Mouse (Mus musculus) heart, postnatal 36 days (tissue): Measurements from ENCODE around the gene Rhox2b. TPM values are rescaled to one million over a fixed set of nuclear protein-coding genes. Genes with fewer than 3 reads are reported as not detected.
"Not testable (repeated sequence)": the region's sequence is repeated elsewhere in the genome, so short reads cannot be mapped to it uniquely, and the experiment has no call there.

ENCODE experiments used
- DNase-seq, 2 experiments: peaks; one replicate each; pipeline ENCODE4 v3.0.0; 2021 to 2022
- intact Hi-C: fragments of 180-260 bp; cut with DNase I; formaldehyde crosslinking; loops from one replicate; pipeline ENCODE4 v1.15.1; 2025
- total RNA-seq, 2 experiments: library from RNA; stranded (reverse); gene quantifications; 2 replicates each; pipeline ENCODE4 v1.2.3; 2021

Rhox2b gene
- total RNA-seq = not detected

GRCm38 (mm10) chrX:37411767-37412166, at the start of gene Rhox2b:
Gene Rhox2b, plus strand, starts transcription at chrX:37412067.
- intact Hi-C loops = not testable (repeated sequence)

GRCm38 (mm10) chrX:37379728-37380127, 32.1 kb upstream of the Rhox2b start, which contains the start of gene Rhox3a2:
Gene Rhox3a2, plus strand, starts transcription at chrX:37380028.
- intact Hi-C loops, DNase-seq: not testable (repeated sequence)

More at GRCm38 (mm10) chrX:37411767-37412166, at the start of gene Rhox2b:
- not testable (repeated sequence) for DNase-seq

GRCm38 (mm10) chrX:37390548-37390947, 21.3 kb upstream of the Rhox2b start, which contains the start of gene Rhox4a2:
Gene Rhox4a2, plus strand, starts transcription at chrX:37390848.
- intact Hi-C loops, DNase-seq: not testable (repeated sequence)

- DNase-seq, intact Hi-C loops: not testable (repeated sequence)
These were observed 20.3 kb downstream of the Rhox2b start, which contains the start of gene Rhox4b for GRCm38 (mm10) chrX:37432194-37432593. Gene Rhox4b, plus strand, starts transcription at chrX:37432494.

- DNase-seq, intact Hi-C loops: not testable (repeated sequence)
These were observed 41.5 kb downstream of the Rhox2b start, which contains the start of gene Rhox2c for GRCm38 (mm10) chrX:37453380-37453779. Gene Rhox2c, plus strand, starts transcription at chrX:37453680.

- DNase-seq, intact Hi-C loops: not testable (repeated sequence)
These were observed 46.4 kb downstream of the Rhox2b start, which contains the start of gene Rhox3c for GRCm38 (mm10) chrX:37458285-37458684. Gene Rhox3c, plus strand, starts transcription at chrX:37458585.

Other genes with a start within 250 kb of the Rhox2b start
- gene Akap14, start 243.2 kb upstream of the Rhox2b start, total RNA-seq = not detected
- 100 to 1,000 TPM; 905 to 914 TPM for gene Ndufa1, start 220.9 kb upstream of the Rhox2b start, total RNA-seq
- 1 to 10 TPM; 2.1 to 2.6 TPM for gene Rnf113a1, start 220.8 kb upstream of the Rhox2b start, total RNA-seq
- not detected for gene Gm9, start 201.0 kb upstream of the Rhox2b start, total RNA-seq
- gene Rhox1, start 189.8 kb upstream of the Rhox2b start, total RNA-seq = not detected
- not detected for gene Rhox2a, start 167.1 kb upstream of the Rhox2b start, total RNA-seq
- gene Rhox3a, start 162.1 kb upstream of the Rhox2b start, total RNA-seq = not detected
- gene Rhox4a, start 146.7 kb upstream of the Rhox2b start, total RNA-seq = not detected
- not detected for gene Rhox3a2, start 32.0 kb upstream of the Rhox2b start, total RNA-seq
- not detected for gene Rhox4a2, start 21.2 kb upstream of the Rhox2b start, total RNA-seq
- gene Rhox4b, start 20.4 kb downstream of the Rhox2b start, total RNA-seq = not detected
- not detected for gene Rhox2c, start 41.6 kb downstream of the Rhox2b start, total RNA-seq
- not detected for gene Rhox3c, start 46.5 kb downstream of the Rhox2b start, total RNA-seq
- gene Rhox4c, start 68.3 kb downstream of the Rhox2b start, total RNA-seq = not detected
- gene Rhox2d, start 81.4 kb downstream of the Rhox2b start, total RNA-seq = not detected
- gene Rhox4d, start 102.3 kb downstream of the Rhox2b start, total RNA-seq = not detected
- not detected for gene Rhox2e, start 118.4 kb downstream of the Rhox2b start, total RNA-seq
- gene Rhox3e, start 130.0 kb downstream of the Rhox2b start, total RNA-seq = not detected
- not detected for gene Rhox4e, start 145.3 kb downstream of the Rhox2b start, total RNA-seq
- not detected for gene Rhox2f, start 159.3 kb downstream of the Rhox2b start, total RNA-seq
- gene Rhox3f, start 168.9 kb downstream of the Rhox2b start, total RNA-seq = not detected
- not detected for gene Rhox4f, start 195.6 kb downstream of the Rhox2b start, total RNA-seq
- not detected for gene Rhox3g, start 216.5 kb downstream of the Rhox2b start, total RNA-seq
- not detected for gene Rhox2g, start 231.4 kb downstream of the Rhox2b start, total RNA-seq
- gene Rhox4g, start 239.3 kb downstream of the Rhox2b start, total RNA-seq = not detected